Mouse (Mus musculus) MEL (cell line): ENCODE results near the gene Artn. TPM values are rescaled to one million over a fixed set of nuclear protein-coding genes. Genes with fewer than 3 reads are reported as not detected.
A peak's percentile ranks its signal among the peaks of the same experiment; 100 is the strongest.

Experiments
- DNase-seq: peaks from one replicate; pipeline ENCODE4 v3.0.0; 2011; ENCODE audit warnings: low read depth, low spot score
- H3K27ac ChIP-seq: 2 replicates; pipeline ENCODE4 v1.5.1; 2012; ENCODE audit warnings: low read depth, mild to moderate bottlenecking, control low read depth, low read length, moderate library complexity; ENCODE audit not compliant: control insufficient read depth
- H3K27me3 ChIP-seq, 2 experiments: fragments of 150-350 bp in 1 of 2; sonication (generic) in 1 of 2; 2 replicates each; pipeline ENCODE4 v1.6.1; 2012; ENCODE audit warnings: low read length in 2 of 2, mild to moderate bottlenecking in 2 of 2, improper control_type of control experiment in 1 of 2, moderate library complexity in 1 of 2; ENCODE audit not compliant: insufficient read depth in 2 of 2, control insufficient read depth in 1 of 2
- H3K36me3 ChIP-seq, 2 experiments: 2 replicates each; pipeline ENCODE4 v1.6.1; 2012 to 2014; ENCODE audit warnings: low read length in 2 of 2, improper control_type of control experiment in 1 of 2, inconsistent platforms in 1 of 2, mild to moderate bottlenecking in 1 of 2; ENCODE audit not compliant: insufficient read depth in 2 of 2, control insufficient read depth in 1 of 2
- H3K4me1 ChIP-seq, 2 experiments: fragments of 150-350 bp in 1 of 2; sonication (generic) in 1 of 2; 2 replicates each; pipeline ENCODE4 v1.6.1; 2012; ENCODE audit warnings: low read length in 2 of 2, improper control_type of control experiment in 1 of 2, mild to moderate bottlenecking in 1 of 2; ENCODE audit not compliant: insufficient read depth in 2 of 2, control insufficient read depth in 1 of 2
- H3K4me3 ChIP-seq, 2 experiments: fragments of 150-350 bp in 1 of 2; sonication (generic) in 1 of 2; 2 replicates each; pipeline ENCODE4 v1.5.1; 2012; ENCODE audit warnings: low read depth in 2 of 2, low read length in 2 of 2, mild to moderate bottlenecking in 2 of 2, moderate library complexity in 2 of 2, control low read depth in 1 of 2, improper control_type of control experiment in 1 of 2; ENCODE audit not compliant: control insufficient read depth in 1 of 2, insufficient read depth in 1 of 2
- H3K79me2 ChIP-seq: 2 replicates; pipeline ENCODE4 v1.6.1; 2012; ENCODE audit warnings: mild to moderate bottlenecking, low read length, moderate library complexity; ENCODE audit not compliant: control insufficient read depth, poor library complexity, insufficient read depth
- H3K9ac ChIP-seq: 2 replicates; pipeline ENCODE4 v1.6.1; 2012; ENCODE audit warnings: low read depth, mild to moderate bottlenecking, control low read depth, low read length, moderate library complexity; ENCODE audit not compliant: control insufficient read depth, poor library complexity, severe bottlenecking
- H3K9me3 ChIP-seq: fragments of 150-350 bp; sonication (generic); replicated peaks from 2 replicates; pipeline ENCODE4 v1.6.1; 2012; ENCODE audit warnings: mild to moderate bottlenecking, low read length, improper control_type of control experiment, moderate library complexity; ENCODE audit not compliant: insufficient read depth
- CHD1 ChIP-seq: IDR thresholded peaks from 2 replicates; pipeline ENCODE4 v1.6.1; 2012; ENCODE audit warnings: low read depth, mild to moderate bottlenecking, inconsistent platforms, low read length, improper control_type of control experiment
- ELF1 ChIP-seq: IDR thresholded peaks from 2 replicates; pipeline ENCODE4 v1.6.1; 2014; ENCODE audit warnings: low read depth, mild to moderate bottlenecking, inconsistent platforms, low read length, improper control_type of control experiment, moderate library complexity
- EP300 ChIP-seq, 2 experiments: IDR thresholded peaks; 2 replicates each; pipeline ENCODE4 v1.6.1; 2011; ENCODE audit warnings: improper control_type of control experiment in 2 of 2, low read length in 2 of 2, low read depth in 1 of 2, mild to moderate bottlenecking in 1 of 2
- ETS1 ChIP-seq: IDR thresholded peaks from 2 replicates; pipeline ENCODE4 v1.6.1; 2012; ENCODE audit warnings: low read depth, mild to moderate bottlenecking, inconsistent platforms, low read length, improper control_type of control experiment, moderate library complexity
- GATA1 ChIP-seq: IDR thresholded peaks from 2 replicates; pipeline ENCODE4 v1.6.1; 2011; ENCODE audit warnings: low read depth, low read length, improper control_type of control experiment
- MAZ ChIP-seq: IDR thresholded peaks from 2 replicates; pipeline ENCODE4 v1.6.1; 2012; ENCODE audit warnings: low read depth, mild to moderate bottlenecking, inconsistent platforms, low read length, improper control_type of control experiment
- MEF2A ChIP-seq: IDR thresholded peaks from 2 replicates; pipeline ENCODE4 v1.6.1; 2014; ENCODE audit warnings: low read depth, mild to moderate bottlenecking, inconsistent platforms, low read length, improper control_type of control experiment; ENCODE audit not compliant: poor library complexity, insufficient replicate concordance, severe bottlenecking; ENCODE audit errors: extremely low read depth
- MXI1 ChIP-seq: IDR thresholded peaks from 2 replicates; pipeline ENCODE4 v1.6.1; 2011; ENCODE audit warnings: mild to moderate bottlenecking, low read depth, low read length, improper control_type of control experiment
- MYB ChIP-seq: IDR thresholded peaks from 2 replicates; pipeline ENCODE4 v1.6.1; 2011; ENCODE audit warnings: mild to moderate bottlenecking, low read depth, low read length, improper control_type of control experiment
- MYC ChIP-seq: IDR thresholded peaks from 2 replicates; pipeline ENCODE4 v1.6.1; 2011; ENCODE audit warnings: low read depth, mild to moderate bottlenecking, low read length, improper control_type of control experiment, moderate library complexity
- NELFE ChIP-seq: IDR thresholded peaks from 2 replicates; pipeline ENCODE4 v1.6.1; 2011; ENCODE audit warnings: low read depth, low read length, improper control_type of control experiment
- NRF1 ChIP-seq: IDR thresholded peaks from 2 replicates; pipeline ENCODE4 v1.6.1; 2014; ENCODE audit warnings: low read depth, mild to moderate bottlenecking, inconsistent platforms, low read length, improper control_type of control experiment, moderate library complexity; ENCODE audit not compliant: poor library complexity, insufficient read depth, severe bottlenecking
- POLR2A ChIP-seq, 2 experiments: IDR thresholded peaks; 2 replicates each; pipeline ENCODE4 v1.6.1; 2011 to 2012; ENCODE audit warnings: low read length in 2 of 2, mild to moderate bottlenecking in 2 of 2, control low read depth in 1 of 2, improper control_type of control experiment in 1 of 2, low read depth in 1 of 2, moderate library complexity in 1 of 2; ENCODE audit not compliant: control insufficient read depth in 1 of 2, insufficient read depth in 1 of 2, poor library complexity in 1 of 2
- POLR2AphosphoS5 ChIP-seq: IDR thresholded peaks from 2 replicates; pipeline ENCODE4 v1.6.1; 2012; ENCODE audit warnings: low read depth, borderline replicate concordance, mild to moderate bottlenecking, inconsistent platforms, low read length, moderate library complexity, mixed read lengths
- RAD21 ChIP-seq: IDR thresholded peaks from 2 replicates; pipeline ENCODE4 v1.6.1; 2011; ENCODE audit warnings: mild to moderate bottlenecking, low read depth, low read length, improper control_type of control experiment
- RCOR1 ChIP-seq: IDR thresholded peaks from 2 replicates; pipeline ENCODE4 v1.6.1; 2012; ENCODE audit warnings: low read depth, mild to moderate bottlenecking, inconsistent platforms, low read length, improper control_type of control experiment
- SIN3A ChIP-seq: IDR thresholded peaks from 2 replicates; pipeline ENCODE4 v1.6.1; 2012; ENCODE audit warnings: low read length, improper control_type of control experiment, inconsistent platforms
- TAL1 ChIP-seq: IDR thresholded peaks from 2 replicates; pipeline ENCODE4 v1.6.1; 2012; ENCODE audit warnings: mild to moderate bottlenecking, inconsistent platforms, low read length, moderate library complexity, mixed read lengths
- TBP ChIP-seq: IDR thresholded peaks from 2 replicates; pipeline ENCODE4 v1.8.0; 2011; ENCODE audit warnings: low read depth, low read length, improper control_type of control experiment
- TCF12 ChIP-seq: IDR thresholded peaks from 2 replicates; pipeline ENCODE4 v1.6.1; 2014; ENCODE audit warnings: low read depth, mild to moderate bottlenecking, inconsistent platforms, low read length, improper control_type of control experiment, moderate library complexity
- UBTF ChIP-seq: IDR thresholded peaks from 2 replicates; pipeline ENCODE4 v1.6.1; 2012; ENCODE audit warnings: low read depth, mild to moderate bottlenecking, inconsistent platforms, low read length, improper control_type of control experiment, moderate library complexity, borderline replicate concordance; ENCODE audit not compliant: insufficient read depth
- USF1 ChIP-seq: IDR thresholded peaks from 2 replicates; pipeline ENCODE4 v1.6.1; 2014; ENCODE audit warnings: low read depth, mild to moderate bottlenecking, inconsistent platforms, low read length, improper control_type of control experiment, moderate library complexity
- USF2 ChIP-seq, 2 experiments: IDR thresholded peaks; 2 replicates each; pipeline ENCODE4 v1.6.1; 2011 to 2012; ENCODE audit warnings: improper control_type of control experiment in 2 of 2, low read length in 2 of 2, borderline replicate concordance in 1 of 2, inconsistent platforms in 1 of 2, low read depth in 1 of 2, mild to moderate bottlenecking in 1 of 2; ENCODE audit not compliant: insufficient read depth in 1 of 2
- ZC3H11A ChIP-seq: IDR thresholded peaks from 2 replicates; pipeline ENCODE4 v1.6.1; 2012; ENCODE audit warnings: low read depth, mild to moderate bottlenecking, inconsistent platforms, low read length, improper control_type of control experiment
- ZKSCAN1 ChIP-seq: IDR thresholded peaks from 2 replicates; pipeline ENCODE4 v1.6.1; 2012; ENCODE audit warnings: low read depth, mild to moderate bottlenecking, inconsistent platforms, low read length, improper control_type of control experiment, moderate library complexity
- ZMIZ1 ChIP-seq: IDR thresholded peaks from 2 replicates; pipeline ENCODE4 v1.6.1; 2012; ENCODE audit warnings: low read depth, mild to moderate bottlenecking, inconsistent platforms, low read length, improper control_type of control experiment, moderate library complexity
- ZNF384 ChIP-seq: IDR thresholded peaks from 2 replicates; pipeline ENCODE4 v1.6.1; 2012; ENCODE audit warnings: low read depth, mild to moderate bottlenecking, inconsistent platforms, low read length, improper control_type of control experiment
- polyA plus RNA-seq, 2 experiments: library from polyadenylated mRNA; stranded (reverse) in 1 of 2; unstranded in 1 of 2; fragments of >175 nt in 1 of 2; fragments of >200 nt in 1 of 2; gene quantifications; 2 replicates each; pipeline versions ENCODE4 v1.2.1 to v1.2.4; 2012; ENCODE audit warnings: low replicate concordance in 2 of 2, low read depth in 1 of 2; ENCODE audit not compliant: insufficient read length in 2 of 2, insufficient read depth in 1 of 2, missing spikeins in 1 of 2
- total RNA-seq: library from RNA; depleted of rRNA; stranded (reverse); fragments of 300-350 nt; gene quantifications from 2 replicates; pipeline ENCODE4 v1.2.3, GENCODE M21; 2012

Artn gene
- total and polyA plus RNA-seq, 3 experiments = 0.08 to 0.21 TPM; not detected in 1

- H3K9me3 ChIP-seq = no peaks in the 10 kb centered on the region
- H3K27me3 ChIP-seq = no peaks in the 10 kb centered on the region
- H3K9ac ChIP-seq = peak overlapping the region; percentile 75
- DNase-seq = peak; percentile 70
- peaks cover 0 to 35% of the 10 kb centered on the region in 2 experiments; a peak in 2 of 4 replicates for H3K36me3 ChIP-seq
- peak in 1 of 2 experiments; percentile 15; a peak in 1 of 4 replicates for TF ChIP-seq EP300 (IDR thresholded peaks at IDR 0.05; ENCODE audit: low read depth in 1 of 2, low read length in 2 of 2)
- TF ChIP-seq USF1 = 0 out of 2 replicates have a peak, but pooled peaks have one; percentile 16
- 0 out of 2 replicates have a peak, but pooled peaks have one; percentile 6 for TF ChIP-seq TCF12
- 0 out of 4 replicates have a peak, but pooled peaks of 1 of the 2 experiments have one; percentile 32 for TF ChIP-seq POLR2A (IDR thresholded peaks at IDR 0.05; ENCODE audit: control insufficient read depth in 1 of 2, insufficient read depth in 1 of 2, low read depth in 1 of 2, low read length in 2 of 2, poor library complexity in 1 of 2)
- TF ChIP-seq USF2 (IDR thresholded peaks at IDR 0.05; ENCODE audit: borderline replicate concordance in 1 of 2, insufficient read depth in 1 of 2, low read depth in 1 of 2, low read length in 2 of 2) = no peak
- no peak for TF ChIP-seq TAL1
- H3K4me1 ChIP-seq = peaks cover 14 to 40% of the 10 kb centered on the region in 2 experiments
- peak overlapping the region; percentile 80 for H3K27ac ChIP-seq
- peak overlapping the region; percentile 90 to 96 for H3K4me3 ChIP-seq
- peaks cover 32% of the 10 kb centered on the region for H3K79me2 ChIP-seq
These were observed 13.2 kb downstream of the Artn start for GRCm38 (mm10) chr4:117916386-117916785.

- DNase-seq = peak; percentile 78
- Histone ChIP-seq H3K27ac (peak overlapping the region; percentile 80), H3K27me3 (no peaks in the 10 kb centered on the region), H3K9ac (peak overlapping the region; percentile 75), H3K4me3 (peak overlapping the region; percentile 90 to 96), H3K4me1 (peaks cover 13 to 33% of the 10 kb centered on the region in 2 experiments), H3K36me3 (peaks cover 0 to 34% of the 10 kb centered on the region in 2 experiments; a peak in 2 of 4 replicates), H3K9me3 (no peaks in the 10 kb centered on the region), H3K79me2 (peaks cover 37% of the 10 kb centered on the region)
- TF ChIP-seq TAL1 = no peak
- no peak for TF ChIP-seq ZC3H11A
- TF ChIP-seq NELFE = peak; percentile 4; the same call in 1 of the 2 replicates
- no peak; the same call in 1 of the 2 replicates for TF ChIP-seq RCOR1
- TF ChIP-seq MAZ = no peak
- TF ChIP-seq MYC = no peak; the same call in 1 of the 2 replicates
- no peak for TF ChIP-seq USF1
- TF ChIP-seq MXI1 = peak; percentile 44; the same call in 1 of the 2 replicates
- TF ChIP-seq MYB = no peak
- TF ChIP-seq TCF12 = no peak
- TF ChIP-seq UBTF = no peak
- peak; percentile 16 to 45; a peak in 2 of 4 replicates for TF ChIP-seq EP300 (IDR thresholded peaks at IDR 0.05; ENCODE audit: low read depth in 1 of 2, low read length in 2 of 2)
- peak; percentile 41; the same call in 1 of the 2 replicates for TF ChIP-seq ZNF384
- no peak for TF ChIP-seq ZMIZ1
- TF ChIP-seq ETS1 = no peak
- TF ChIP-seq MEF2A = no peak
- TF ChIP-seq ELF1 = no peak
- TF ChIP-seq ZKSCAN1 = no peak
- TF ChIP-seq POLR2A (IDR thresholded peaks at IDR 0.05; ENCODE audit: control insufficient read depth in 1 of 2, insufficient read depth in 1 of 2, low read depth in 1 of 2, low read length in 2 of 2, poor library complexity in 1 of 2) = 0 out of 4 replicates have a peak, but pooled peaks of 1 of the 2 experiments have one; percentile 18
- no peak for TF ChIP-seq RAD21
- TF ChIP-seq NRF1 = no peak
- TF ChIP-seq TBP = peak; percentile 67; the same call in 1 of the 2 replicates
- peak; percentile 35; the same call in 1 of the 2 replicates for TF ChIP-seq CHD1
- no peak for TF ChIP-seq GATA1
- no peak for TF ChIP-seq POLR2AphosphoS5
- TF ChIP-seq SIN3A = peak; percentile 25; the same call in 1 of the 2 replicates
These were observed 14.0 kb downstream of the Artn start for GRCm38 (mm10) chr4:117915489-117916105.
